Mouse (Mus musculus): ENCODE results near the gene Slit2.

The Slit2 gene

GRCm38 (mm10) chr5:47982941-47983701 is at the start of gene Slit2:
Gene Slit2 (plus strand): TSS chr5:47983138.
- DNase-seq (ENCODE audit: low spot score) = peak; percentile 89

GRCm38 (mm10) chr5:47938586-47939372 is 44.2 kb upstream of the Slit2 start:
- DNase-seq (ENCODE audit: low spot score) = no peak

- DNase-seq (ENCODE audit: low spot score) = no peak
Observed at GRCm38 (mm10) chr5:47956451-47956850, 26.5 kb upstream of the Slit2 start.

- DNase-seq (ENCODE audit: low spot score) = no peak
Observed at GRCm38 (mm10) chr5:47975795-47976194, 7.1 kb upstream of the Slit2 start.

GRCm38 (mm10) chr5:47979371-47979770 is 3.6 kb upstream of the Slit2 start:
- no peak for DNase-seq (ENCODE audit: low spot score)

GRCm38 (mm10) chr5:47980459-47980858 is 2.5 kb upstream of the Slit2 start:
- DNase-seq (ENCODE audit: low spot score) = no peak

- DNase-seq (ENCODE audit: low spot score) = no peak
Observed at GRCm38 (mm10) chr5:47981951-47982350, 987 bp upstream of the Slit2 start.

- DNase-seq (ENCODE audit: low spot score) = peak; percentile 38
Observed at GRCm38 (mm10) chr5:47983746-47984583, 1.0 kb downstream of the Slit2 start.

GRCm38 (mm10) chr5:47984584-47985197 is 1.8 kb downstream of the Slit2 start:
- no peak for DNase-seq (ENCODE audit: low spot score)

- no peak for DNase-seq (ENCODE audit: low spot score)
Observed at GRCm38 (mm10) chr5:47985198-47985631, 2.3 kb downstream of the Slit2 start.

GRCm38 (mm10) chr5:47985901-47986670 is 3.1 kb downstream of the Slit2 start:
- DNase-seq (ENCODE audit: low spot score) = peak; percentile 21

GRCm38 (mm10) chr5:47990926-47991325 is 8.0 kb downstream of the Slit2 start:
- DNase-seq (ENCODE audit: low spot score) = no peak

GRCm38 (mm10) chr5:48003708-48004415 is 20.9 kb downstream of the Slit2 start:
- peak; percentile 23 for DNase-seq (ENCODE audit: low spot score)

GRCm38 (mm10) chr5:48005533-48005932 is 22.6 kb downstream of the Slit2 start:
- DNase-seq (ENCODE audit: low spot score) = no peak

- DNase-seq (ENCODE audit: low spot score) = no peak
Observed at GRCm38 (mm10) chr5:48006059-48006458, 23.1 kb downstream of the Slit2 start.

- DNase-seq (ENCODE audit: low spot score) = no peak
Observed at GRCm38 (mm10) chr5:48023441-48023840, 40.5 kb downstream of the Slit2 start.

GRCm38 (mm10) chr5:48034875-48035274 is 51.9 kb downstream of the Slit2 start:
- DNase-seq (ENCODE audit: low spot score) = no peak

- no peak for DNase-seq (ENCODE audit: low spot score)
Observed at GRCm38 (mm10) chr5:48038033-48038432, 55.1 kb downstream of the Slit2 start.

GRCm38 (mm10) chr5:48048986-48049751 is 66.2 kb downstream of the Slit2 start:
- DNase-seq (ENCODE audit: low spot score) = no peak
